Mouse (Mus musculus): ENCODE measurements around the gene Ints14.

Ints14 gene

DNA sequence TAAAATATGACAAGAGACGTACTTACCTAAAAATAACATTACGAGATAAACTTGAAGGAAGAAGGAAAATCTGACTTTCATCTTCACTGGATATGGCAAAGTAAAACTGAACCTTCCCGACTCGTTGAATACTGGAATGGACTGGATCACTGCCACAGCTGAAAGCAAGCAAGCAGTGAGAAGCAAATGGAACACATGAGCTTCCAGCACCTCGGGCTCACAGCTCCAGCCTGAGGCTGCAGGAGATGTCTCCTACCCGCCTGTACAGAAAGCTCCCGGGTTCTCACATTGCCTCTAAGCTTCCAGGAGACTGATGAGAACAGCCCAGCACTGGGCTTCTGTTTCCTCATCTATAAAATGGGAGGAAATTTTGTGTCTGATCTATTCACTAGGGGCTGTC, 29.6 kb downstream of the Ints14 start:
- CTCF ChIA-PET: interaction anchor here in 2 of 4 experiments (0.6 to 1.5 kb wide), 2 partner anchors 18 to 870 kb away, joined by 3 to 7 read pairs; no protein-coding TSS in a partner anchor
- POLR2A ChIA-PET: interaction anchor here (0.5 to 3.0 kb wide), 8 partner anchors 9 to 191 kb away, joined by 3 to 7 read pairs (median 4); no protein-coding TSS in a partner anchor

DNA sequence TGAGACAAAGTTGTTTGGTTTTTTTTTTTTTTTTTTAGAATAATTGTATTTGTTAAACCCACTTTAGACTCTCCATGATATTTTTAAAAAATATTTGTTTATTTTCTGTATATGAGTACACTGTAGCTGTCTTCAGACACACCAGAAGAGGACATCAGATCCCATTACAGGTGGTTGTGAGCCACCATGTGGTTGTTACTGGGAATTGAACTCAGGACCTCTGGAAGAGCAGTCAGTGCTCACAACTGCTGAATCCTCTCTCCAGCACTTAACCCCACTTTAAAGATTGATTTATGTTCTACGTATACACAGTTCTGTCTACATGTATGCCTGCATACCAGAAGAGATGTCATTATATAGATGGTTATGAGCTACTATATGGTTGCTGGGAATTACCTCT, 34.8 kb downstream of the Ints14 start:
- ChIA-PET CTCF (interaction anchor here in 2 of 4 experiments (0.7 to 1.6 kb wide), 5 partner anchors 9 to 481 kb away, joined by 3 to 5 read pairs (median 3); no protein-coding TSS in a partner anchor), POLR2A (interaction anchor here in 2 of 4 experiments (0.9 to 1.8 kb wide), 9 partner anchors 10 to 38 kb away, joined by 3 to 8 read pairs (median 3); no protein-coding TSS in a partner anchor)

DNA sequence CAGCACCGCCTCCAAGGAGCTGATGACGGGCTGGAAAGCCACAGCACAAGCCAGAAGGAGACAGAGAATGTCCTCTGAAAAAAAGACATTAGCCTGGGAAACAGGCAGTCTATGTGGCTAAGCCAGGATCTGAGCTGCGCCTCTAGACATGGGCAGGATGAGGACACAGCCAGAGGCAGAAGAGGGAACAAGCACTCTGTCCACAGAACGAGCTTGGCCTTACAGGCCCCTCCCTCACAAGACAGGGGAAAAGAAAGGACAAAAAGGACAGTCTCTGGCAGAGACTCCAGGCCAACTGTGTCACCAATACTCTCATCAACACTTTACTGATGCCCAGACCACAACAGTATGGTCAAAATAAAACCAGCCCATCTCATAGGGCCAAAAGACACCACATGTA, 40.8 kb downstream of the Ints14 start:
- CTCF ChIA-PET: interaction anchor here in 1 of 4 experiments (0.5 to 1.2 kb wide), 3 partner anchors 10 to 163 kb away, joined by 3 to 5 read pairs (median 5); no protein-coding TSS in a partner anchor
- POLR2A ChIA-PET: interaction anchor here in 2 of 4 experiments (0.5 to 1.5 kb wide), 10 partner anchors 10 to 291 kb away, joined by 3 to 6 read pairs (median 4); partner anchors contain the start of genes Hacd3 (in 2 of the 2) and Dennd4a (in 1 of the 2)

DNA sequence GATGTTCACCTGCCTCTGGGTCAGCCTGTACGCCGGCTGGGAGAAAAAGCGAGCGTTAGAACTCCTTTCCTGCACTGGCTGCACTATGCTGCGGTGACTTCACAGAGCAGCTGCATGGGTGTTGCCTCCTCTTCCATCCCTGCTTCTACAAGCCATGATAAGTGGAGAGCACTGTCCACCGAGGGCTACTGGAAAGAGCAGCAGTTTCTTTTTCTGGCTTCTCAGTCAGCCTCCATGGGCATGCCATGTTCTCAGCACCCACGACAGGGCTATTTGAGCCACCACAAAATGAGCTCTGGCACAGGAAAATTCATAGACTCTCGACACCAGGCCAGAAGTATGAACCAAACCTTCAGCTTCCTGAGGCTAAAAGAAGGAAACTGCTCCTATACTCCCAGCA, 45.0 kb downstream of the Ints14 start:
- ChIA-PET CTCF (interaction anchor here in 1 of 4 experiments (0.6 kb wide), 1 partner anchor 220 kb away, joined by 4 read pairs; no protein-coding TSS in a partner anchor), POLR2A (interaction anchor here in 3 of 4 experiments (0.7 to 3.4 kb wide), 7 partner anchors 10 to 209 kb away, joined by 3 to 15 read pairs (median 3); partner anchors contain the start of gene Hacd3 (in 2 of the 3))

DNA sequence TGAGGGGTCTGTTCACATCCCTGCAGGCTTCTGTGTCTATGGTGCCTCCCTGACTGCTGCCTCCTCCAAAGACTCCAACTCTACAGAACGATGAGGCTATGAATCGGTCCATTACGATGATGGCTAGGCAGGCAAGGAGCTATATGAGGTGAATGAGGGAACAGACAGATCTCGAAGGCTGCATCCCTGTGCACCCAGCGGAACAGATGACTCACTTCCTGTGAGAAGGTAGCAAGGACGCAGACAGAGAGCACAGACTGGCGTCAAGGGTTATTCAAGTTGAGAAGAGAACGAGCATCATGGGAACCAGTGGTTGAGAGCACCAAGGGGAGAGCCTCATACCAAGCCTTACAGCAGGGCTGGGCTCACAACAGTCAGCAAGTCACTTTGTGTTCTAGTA, 49.9 kb downstream of the Ints14 start:
- ChIA-PET CTCF (interaction anchor here (0.5 to 3.0 kb wide), 16 partner anchors 8 to 1117 kb away, joined by 3 to 14 read pairs (median 4); partner anchors contain the start of gene Dpp8 (in 1 of the 4)), POLR2A (interaction anchor here in 2 of 4 experiments (0.8 to 3.5 kb wide), 8 partner anchors 11 to 185 kb away, joined by 3 to 28 read pairs (median 6); partner anchors contain the start of genes Dpp8 (in 2 of the 2) and Hacd3 (in 2 of the 2))

DNA sequence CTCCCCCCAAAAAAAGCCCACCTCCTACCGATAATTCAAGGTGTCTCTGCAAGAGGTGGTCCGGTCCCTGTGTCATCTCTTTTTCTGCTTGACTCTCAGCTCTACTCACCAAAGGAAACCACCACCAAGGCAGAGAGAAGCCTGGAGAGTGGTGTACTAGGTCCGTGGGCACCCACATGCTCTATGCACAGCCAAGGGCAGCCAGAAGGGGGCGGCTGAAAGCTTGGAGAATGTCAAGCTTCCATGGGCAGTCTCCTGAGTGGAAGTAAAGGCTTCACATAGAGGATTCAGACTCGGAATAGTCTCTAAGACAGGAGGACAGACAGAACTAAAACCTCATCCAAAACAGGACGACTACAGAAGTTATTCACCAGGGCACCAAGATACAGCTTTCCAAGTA, 50.6 kb downstream of the Ints14 start:
- ChIA-PET POLR2A (interaction anchor here in 3 of 4 experiments (0.8 to 3.5 kb wide), 13 partner anchors 10 to 185 kb away, joined by 3 to 28 read pairs (median 4); partner anchors contain the start of genes Hacd3 (in 3 of the 3) and Dpp8 (in 2 of the 3)), CTCF (interaction anchor here in 3 of 4 experiments (0.6 to 3.0 kb wide), 29 partner anchors 8 to 449 kb away, joined by 3 to 14 read pairs (median 4); partner anchors contain the start of genes Hacd3 (in 2 of the 3) and Dpp8 (in 1 of the 3))

DNA sequence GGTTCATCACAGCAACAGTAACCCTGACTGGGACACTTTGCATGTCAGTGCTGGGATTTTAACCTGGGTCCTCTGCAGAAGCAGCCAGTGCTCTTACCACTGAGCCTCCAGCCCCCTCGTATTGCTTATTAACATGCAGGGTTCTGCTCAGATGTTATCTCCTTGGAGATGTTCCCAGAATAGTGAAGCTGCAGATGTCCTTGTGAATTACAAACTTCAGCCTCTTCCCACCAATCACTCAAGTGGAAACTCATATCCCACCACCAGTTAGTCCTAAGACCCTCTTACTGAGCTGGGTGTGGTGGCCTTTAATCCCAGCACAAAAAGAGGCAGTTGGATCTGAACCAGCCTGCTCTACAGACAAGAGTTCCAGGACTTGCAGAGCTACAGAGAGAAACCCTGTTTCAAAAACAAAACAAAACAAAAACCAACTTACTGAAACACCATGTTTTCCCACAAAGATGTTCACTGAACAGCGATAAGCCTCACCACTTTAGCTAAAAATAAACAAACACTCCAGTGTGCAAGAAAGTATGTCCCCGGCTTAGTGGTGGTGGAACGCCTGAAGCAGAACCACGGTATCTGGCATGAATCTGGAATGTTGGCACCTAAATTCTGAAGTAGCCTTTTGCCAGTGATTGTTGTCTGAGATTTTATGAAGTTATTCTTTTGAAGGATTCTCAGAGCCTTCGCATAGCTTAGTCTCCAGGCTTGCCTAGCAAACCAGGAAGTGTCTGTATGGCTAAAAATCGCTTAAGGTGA, 54.9 kb downstream of the Ints14 start:
- POLR2A ChIA-PET: interaction anchor here in 3 of 4 experiments (0.7 to 1.5 kb wide), 8 partner anchors 10 to 181 kb away, joined by 3 to 6 read pairs (median 3); partner anchors contain the start of gene Dpp8 (in 1 of the 3)
- CTCF ChIA-PET: no interaction called here

DNA sequence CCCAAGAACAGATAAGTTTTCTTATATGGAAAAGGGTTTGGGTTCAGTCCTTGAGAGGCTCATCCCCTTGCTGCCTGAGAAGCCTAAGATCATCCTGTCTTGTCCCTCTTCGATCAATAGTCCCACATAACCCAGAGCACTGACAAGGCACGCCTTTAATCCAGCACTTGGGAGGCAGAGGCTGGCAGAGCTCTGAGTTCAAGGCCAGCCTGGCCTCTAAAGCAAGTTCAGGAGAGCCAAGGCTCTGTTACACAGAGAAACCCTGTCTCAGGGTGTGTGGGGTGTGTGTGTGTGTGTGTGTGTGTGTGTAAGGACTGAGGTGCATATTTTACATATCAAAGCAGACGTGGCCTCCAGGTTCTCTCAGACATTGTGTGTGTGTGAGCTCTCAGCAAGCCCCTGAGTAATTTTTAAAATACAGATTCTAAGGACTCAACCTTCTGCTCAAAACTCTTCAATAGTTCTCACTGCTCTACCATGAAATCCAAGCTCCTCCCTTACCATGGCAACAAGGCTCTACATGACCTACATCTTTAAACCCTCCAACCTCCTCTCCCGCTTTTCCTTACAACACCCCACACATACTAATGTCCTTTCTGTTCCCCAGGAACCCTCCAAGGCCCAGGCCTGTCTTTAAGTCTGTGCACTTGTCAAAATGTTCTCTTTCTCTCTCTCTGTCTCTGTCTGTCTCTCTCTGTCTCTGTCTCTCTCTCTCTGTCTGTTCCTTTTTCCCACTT, 55.7 kb downstream of the Ints14 start:
- POLR2A ChIA-PET: interaction anchor here in 2 of 4 experiments (0.7 to 1.5 kb wide), 8 partner anchors 9 to 180 kb away, joined by 3 to 6 read pairs (median 3); partner anchors contain the start of gene Dpp8 (in 1 of the 2)
- CTCF ChIA-PET: no interaction called here

DNA sequence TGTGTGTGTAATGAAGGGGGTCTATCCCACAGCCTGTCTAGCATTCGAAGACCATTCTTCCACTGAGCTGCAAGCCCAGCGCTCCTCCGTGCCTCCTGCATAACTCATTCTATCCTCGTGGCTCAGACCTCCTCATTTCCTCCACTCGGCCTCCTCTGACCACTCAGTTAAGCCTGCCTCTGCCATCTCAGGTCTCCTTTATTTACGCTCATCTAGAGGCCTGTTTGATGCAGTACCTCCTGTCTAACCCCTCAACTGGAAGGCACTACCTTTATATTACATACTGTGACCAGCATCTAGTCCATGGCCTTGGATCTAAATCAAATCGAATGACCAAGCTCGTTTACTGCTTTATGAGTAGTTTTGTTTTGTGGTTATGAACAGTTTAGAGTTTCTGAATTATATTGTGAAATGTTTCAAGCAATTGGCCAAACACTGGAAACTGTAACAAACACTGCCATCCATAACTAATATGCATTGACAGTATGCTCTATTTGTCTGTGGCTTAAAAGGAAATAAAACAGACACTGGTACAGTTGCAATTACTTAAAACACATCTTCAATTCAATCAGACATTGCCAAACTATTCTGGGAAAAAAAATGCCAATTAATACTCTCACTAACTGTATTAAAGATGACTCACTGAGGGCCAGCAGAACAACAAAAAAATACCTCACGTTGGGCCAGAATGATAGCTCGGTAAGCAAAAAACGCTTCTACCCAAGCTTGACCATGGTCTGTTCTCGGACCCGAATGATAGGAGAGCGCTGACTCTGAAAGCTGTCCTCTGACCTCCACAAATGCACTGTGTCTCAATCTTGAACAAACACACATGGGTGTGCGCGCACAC, 56.5 kb downstream of the Ints14 start:
- ChIA-PET POLR2A (interaction anchor here in 2 of 4 experiments (1.2 to 5.2 kb wide), 5 partner anchors 14 to 179 kb away, joined by 3 to 83 read pairs (median 3); partner anchors contain the start of gene Dpp8 (in 1 of the 2)), CTCF (interaction anchor here in 1 of 4 experiments (1.6 kb wide), 1 partner anchor 111 kb away, joined by 4 read pairs; no protein-coding TSS in a partner anchor)

DNA sequence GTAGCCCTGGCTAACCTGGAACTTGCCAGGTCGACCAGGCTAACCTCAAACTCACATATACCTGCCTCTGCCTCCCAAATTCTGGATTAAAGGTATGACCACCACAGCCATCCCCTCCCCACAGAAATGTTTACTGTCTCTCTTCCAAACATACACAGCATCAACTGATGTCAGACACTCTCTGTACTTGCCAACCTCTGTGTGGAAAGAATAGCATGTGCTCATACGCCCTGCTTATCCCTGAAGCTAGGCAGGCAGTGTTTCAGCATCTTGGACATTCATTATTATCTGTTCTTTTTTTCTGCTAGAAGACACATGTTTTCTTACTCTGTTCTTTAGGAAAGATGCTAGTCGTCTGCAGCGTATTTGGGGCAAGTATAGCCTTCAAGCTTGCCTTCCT, 57.2 kb downstream of the Ints14 start:
- POLR2A ChIA-PET: interaction anchor here in 1 of 4 experiments (5.2 kb wide), 1 partner anchor 13 kb away, joined by 83 read pairs; the partner anchor contains the start of gene Dpp8
- CTCF ChIA-PET: interaction anchor here in 2 of 4 experiments (0.6 to 1.6 kb wide), 2 partner anchors 63 to 110 kb away, joined by 4 to 6 read pairs; no protein-coding TSS in a partner anchor

DNA sequence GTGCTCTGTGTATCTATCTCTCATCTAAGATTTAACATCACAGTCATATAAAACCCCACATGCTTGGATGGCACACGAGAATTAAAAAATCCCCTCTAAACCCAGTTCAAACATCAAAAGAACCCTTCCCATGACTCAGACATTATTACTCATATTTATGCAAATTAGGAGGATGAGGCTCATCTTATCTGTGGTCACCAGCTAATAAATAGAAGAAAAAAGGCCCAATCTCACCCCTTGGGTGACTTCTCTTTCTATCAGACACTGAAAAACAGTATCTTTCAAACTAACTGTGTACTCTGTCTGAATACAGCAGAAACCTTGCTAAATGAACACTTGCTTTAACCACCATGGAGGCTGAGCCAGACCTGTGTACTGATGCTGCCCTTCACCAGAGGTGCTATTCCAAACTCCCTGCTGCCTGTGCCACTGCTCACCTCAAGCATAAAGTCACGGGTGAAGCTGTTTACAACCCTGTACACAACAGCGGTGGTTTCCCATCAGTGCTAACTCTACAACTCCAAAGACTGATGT, 58.0 kb downstream of the Ints14 start:
- ChIA-PET CTCF (interaction anchor here in 2 of 4 experiments (0.6 to 1.6 kb wide), 4 partner anchors 9 to 110 kb away, joined by 3 to 6 read pairs (median 4); partner anchors contain the start of gene Dpp8 (in 1 of the 2)), POLR2A (interaction anchor here in 2 of 4 experiments (1.3 to 5.2 kb wide), 2 partner anchors 12 to 13 kb away, joined by 9 to 83 read pairs; partner anchors contain the start of gene Dpp8 (in 1 of the 2))

DNA sequence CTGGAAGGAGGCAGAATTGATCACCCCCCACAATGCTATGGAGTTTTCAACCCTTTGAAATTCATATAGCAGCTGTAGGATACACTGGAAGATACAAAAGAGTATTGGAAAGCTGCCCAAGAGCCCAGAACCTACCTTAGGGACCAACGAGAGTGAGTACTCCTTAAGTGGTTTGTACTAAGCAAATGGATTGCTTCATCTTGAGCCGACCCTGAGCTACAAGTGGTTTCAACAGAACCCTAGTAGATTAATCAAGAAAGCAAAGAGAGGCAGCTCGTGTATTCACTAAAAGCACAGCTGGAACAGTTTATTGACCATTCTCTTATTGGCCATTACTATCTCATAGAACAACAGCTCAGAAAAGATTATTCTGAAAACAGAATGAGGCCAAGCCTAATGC, 58.4 kb downstream of the Ints14 start:
- POLR2A ChIA-PET: interaction anchor here in 2 of 4 experiments (0.9 to 5.2 kb wide), 3 partner anchors 10 to 12 kb away, joined by 3 to 83 read pairs (median 9); partner anchors contain the start of gene Dpp8 (in 1 of the 2)
- CTCF ChIA-PET: interaction anchor here in 1 of 4 experiments (0.9 to 1.0 kb wide), 2 partner anchors 10 to 13 kb away, joined by 3 to 4 read pairs; partner anchors contain the start of gene Dpp8

DNA sequence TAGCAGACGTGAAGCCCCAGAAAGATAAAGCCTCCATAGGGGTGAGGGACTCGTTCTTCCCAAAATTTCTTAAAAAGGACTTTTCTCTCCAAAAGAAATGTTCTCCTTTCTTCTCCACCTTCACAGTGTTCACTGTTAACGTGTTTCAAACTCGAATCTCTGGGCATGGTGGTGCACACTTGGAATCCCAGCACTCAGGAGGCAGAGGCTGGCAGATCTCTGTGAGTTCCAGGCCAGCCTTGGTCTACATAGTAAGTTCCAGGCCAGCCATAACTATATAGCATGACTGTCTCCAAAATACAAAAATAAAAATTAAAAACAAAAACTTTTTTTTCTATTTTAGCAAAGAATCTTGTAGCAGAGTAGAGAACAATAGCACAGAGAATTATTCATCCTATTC, 59.4 kb downstream of the Ints14 start:
- CTCF ChIA-PET: interaction anchor here in 2 of 4 experiments (0.6 to 2.8 kb wide), 3 partner anchors 11 to 223 kb away, joined by 3 to 27 read pairs (median 20); partner anchors contain the start of gene Dpp8 (in 2 of the 2)
- POLR2A ChIA-PET: interaction anchor here in 3 of 4 experiments (1.1 to 5.2 kb wide), 7 partner anchors 8 to 176 kb away, joined by 4 to 83 read pairs (median 14); partner anchors contain the start of genes Dpp8 (in 2 of the 3) and Parp16 (in 1 of the 3)

DNA sequence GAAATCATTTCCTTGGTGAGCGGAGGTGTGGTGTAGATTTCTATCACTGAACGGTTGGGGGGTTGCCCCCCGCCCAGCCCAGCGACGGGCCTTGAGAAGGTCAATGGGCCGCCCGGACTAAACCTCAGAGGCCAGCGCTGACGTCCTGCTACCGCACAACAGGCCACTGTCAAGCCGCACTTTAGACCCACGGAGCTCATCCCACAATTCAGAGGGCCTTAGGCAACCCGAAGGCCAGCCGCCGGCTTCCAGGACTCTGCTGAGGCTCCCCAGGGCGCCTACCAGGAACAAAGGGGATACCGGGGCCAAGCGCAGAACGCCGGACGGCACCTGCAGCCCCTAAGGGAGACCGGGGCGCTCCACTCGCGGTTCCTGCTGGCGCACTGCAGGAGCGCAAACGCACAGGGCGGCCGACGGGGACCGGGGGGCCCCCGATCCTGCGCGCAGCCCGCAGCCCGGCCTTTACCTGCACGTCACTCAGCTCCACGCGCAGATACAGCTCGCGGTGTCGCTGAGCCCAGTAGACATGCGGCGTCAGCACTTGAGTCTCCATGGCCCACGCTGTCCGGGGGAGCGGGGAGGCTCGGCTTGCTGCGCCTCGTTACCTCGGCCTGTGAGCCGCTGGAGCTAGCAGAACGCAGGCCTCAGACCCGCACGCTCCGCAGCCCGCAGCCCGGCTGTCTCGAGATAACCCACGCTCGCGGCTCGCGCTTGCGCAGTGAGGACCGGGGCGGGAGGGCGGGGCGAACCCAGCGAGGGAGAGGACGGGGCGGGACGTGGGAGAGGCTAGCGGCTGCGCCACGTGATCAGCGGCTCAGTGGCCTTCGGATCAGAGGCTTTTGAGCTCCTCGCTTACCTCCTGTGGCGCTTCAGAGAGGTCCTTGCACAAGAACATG, 60.5 kb downstream of the Ints14 start, which contains the start of gene Hacd3:
Hacd3 (minus strand) TSS at position 703 of the 896 bp plus-strand sequence.
- ChIA-PET CTCF (interaction anchor here (0.5 to 2.8 kb wide), 17 partner anchors 9 to 589 kb away, joined by 3 to 27 read pairs (median 4); partner anchors contain the start of gene Dpp8 (in 2 of the 4)), POLR2A (interaction anchor here (0.5 to 5.2 kb wide), 79 partner anchors 9 to 753 kb away, joined by 3 to 83 read pairs (median 4); partner anchors contain the start of genes Dpp8 (in 3 of the 4), Slc24a1 (in 2 of the 4), Dennd4a (in 1 of the 4) and Parp16 (in 1 of the 4))

All from embryonic stem cell, embryonic (primary cell).